Mouse (Mus musculus): ENCODE data around the gene Rnf225. TPM values are rescaled to one million over a fixed set of nuclear protein-coding genes. Genes with fewer than 3 reads are reported as not detected.
A peak's percentile ranks its signal among the peaks of the same experiment; 100 is the strongest.
"Not testable (repeated sequence)": the region's sequence is repeated elsewhere in the genome, so short reads cannot be mapped to it uniquely, and the experiment has no call there.

Rnf225 gene
- 0.95 and 1.0 TPM in 2 replicates for polyA plus RNA-seq (2016; fragmentation: Nextera tagmentation; extraction: Ambion mirVana)

DNA sequence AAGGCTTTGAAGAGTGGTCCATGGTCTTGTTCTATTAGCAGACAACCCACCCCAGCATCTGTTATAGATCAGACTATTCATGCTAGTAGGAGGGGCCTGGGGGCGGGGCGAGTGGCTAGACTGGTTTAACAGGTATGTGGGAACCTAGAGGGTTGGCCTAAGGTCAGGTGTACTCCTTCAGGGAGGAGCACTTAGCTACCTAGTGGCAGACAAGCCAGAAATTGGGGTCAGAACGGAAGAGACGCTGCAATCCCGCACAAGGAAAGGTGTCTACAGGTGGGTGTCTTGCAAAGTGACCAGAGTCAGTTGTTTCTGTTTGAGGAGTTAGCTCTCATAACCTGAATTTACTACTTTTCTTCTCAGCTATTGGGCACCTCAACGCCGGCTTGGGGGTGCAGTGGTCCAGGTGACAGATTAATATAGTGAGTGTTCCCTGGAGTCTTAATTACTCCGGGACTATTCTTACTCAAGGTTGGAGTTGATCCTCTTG is at the start of gene Rnf225:
Gene Rnf225 (plus strand): TSS at position 226 of the 490 bp plus-strand sequence.
- Histone ChIP-seq H3K9me3 (no peaks in the 10 kb centered on the region), H3K36me3 (peaks cover 46% of the 10 kb centered on the region), H3K27me3 (peaks cover 34% of the 10 kb centered on the region), H3K27ac (no peak within 1 kb of the TSS), H3K4me3 (peak within 1 kb of the TSS; percentile 31), H3K4me2 (replicated peaks) (peak within 1 kb of the TSS; percentile 56), H3K9ac (peak within 1 kb of the TSS; percentile 52), H3K4me1 (peaks cover 17% of the 10 kb centered on the region)
- ATAC-seq (ENCODE audit: insufficient number of reproducible peaks, insufficient read depth, low FRiP score, low TSS enrichment) = no peak
- 19% methylated on average over 8 of the region's 8 CpGs for WGBS

DNA sequence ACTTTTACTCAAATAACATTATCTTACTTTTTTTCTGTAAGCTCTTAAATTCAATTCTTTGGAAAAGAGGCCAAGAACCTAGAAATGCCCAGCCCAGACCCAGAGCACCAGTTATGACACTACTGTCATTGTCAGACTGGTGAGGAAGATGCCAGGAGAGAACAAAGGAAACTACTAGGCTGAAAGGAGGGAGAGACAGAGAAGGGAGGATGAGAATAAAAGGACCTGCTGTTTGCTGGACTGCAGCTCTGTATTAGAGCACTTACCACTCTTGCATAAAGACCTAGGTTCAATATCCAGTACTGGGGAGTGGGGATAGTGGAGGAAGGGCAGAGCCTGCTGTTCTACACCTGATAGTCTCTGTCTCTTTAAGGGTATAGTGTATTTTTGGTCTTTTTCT is 47.2 kb upstream of the Rnf225 start:
- Histone ChIP-seq H3K36me3 (peaks cover 8% of the 10 kb centered on the region; the same call in 1 of the 2 replicates), H3K27me3 (no peaks in the 10 kb centered on the region), H3K27ac (no peak overlapping the region), H3K9me3 (no peaks in the 10 kb centered on the region), H3K4me3 (no peak overlapping the region), H3K4me1 (0 out of 2 replicates have a peak, but pooled peaks cover 6% of the 10 kb centered on the region), H3K4me2 (replicated peaks) (no peak overlapping the region), H3K9ac (no peak overlapping the region)
- no peak for ATAC-seq (ENCODE audit: insufficient number of reproducible peaks, insufficient read depth, low FRiP score, low TSS enrichment)

DNA sequence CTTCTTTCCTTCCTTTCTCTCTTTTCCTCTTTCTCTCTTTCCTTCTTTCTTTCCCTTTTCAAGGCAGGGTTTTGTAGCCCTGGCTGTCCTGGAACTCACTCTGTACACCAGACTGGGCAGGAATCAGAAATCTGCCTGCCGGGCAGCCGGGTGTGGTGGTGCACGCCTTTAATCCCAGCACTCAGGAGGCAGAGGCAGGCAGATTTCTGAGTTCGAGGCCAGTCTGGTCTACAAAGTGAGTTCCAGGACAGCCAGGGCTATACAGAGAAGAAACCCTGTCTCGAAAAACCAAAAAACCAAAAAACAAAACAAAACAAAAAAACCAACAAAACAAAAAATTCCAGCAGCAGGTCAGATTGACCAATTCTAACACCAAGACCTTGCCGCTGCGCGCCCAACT is 46.7 kb upstream of the Rnf225 start:
- 0 out of 2 replicates have a peak, but pooled peaks have one; percentile 5 for ATAC-seq (ENCODE audit: insufficient number of reproducible peaks, insufficient read depth, low FRiP score, low TSS enrichment)
- WGBS = 44% methylated on average over 8 of the region's 8 CpGs
- H3K4me3 ChIP-seq = peak overlapping the region; percentile 79
- H3K4me2 ChIP-seq (replicated peaks) = peak overlapping the region; percentile 70
- not testable (repeated sequence) for H3K9me3 ChIP-seq, H3K27me3 ChIP-seq, H3K4me1 ChIP-seq, H3K9ac ChIP-seq, H3K27ac ChIP-seq
- peaks cover 12% of the 10 kb centered on the region for H3K36me3 ChIP-seq

DNA sequence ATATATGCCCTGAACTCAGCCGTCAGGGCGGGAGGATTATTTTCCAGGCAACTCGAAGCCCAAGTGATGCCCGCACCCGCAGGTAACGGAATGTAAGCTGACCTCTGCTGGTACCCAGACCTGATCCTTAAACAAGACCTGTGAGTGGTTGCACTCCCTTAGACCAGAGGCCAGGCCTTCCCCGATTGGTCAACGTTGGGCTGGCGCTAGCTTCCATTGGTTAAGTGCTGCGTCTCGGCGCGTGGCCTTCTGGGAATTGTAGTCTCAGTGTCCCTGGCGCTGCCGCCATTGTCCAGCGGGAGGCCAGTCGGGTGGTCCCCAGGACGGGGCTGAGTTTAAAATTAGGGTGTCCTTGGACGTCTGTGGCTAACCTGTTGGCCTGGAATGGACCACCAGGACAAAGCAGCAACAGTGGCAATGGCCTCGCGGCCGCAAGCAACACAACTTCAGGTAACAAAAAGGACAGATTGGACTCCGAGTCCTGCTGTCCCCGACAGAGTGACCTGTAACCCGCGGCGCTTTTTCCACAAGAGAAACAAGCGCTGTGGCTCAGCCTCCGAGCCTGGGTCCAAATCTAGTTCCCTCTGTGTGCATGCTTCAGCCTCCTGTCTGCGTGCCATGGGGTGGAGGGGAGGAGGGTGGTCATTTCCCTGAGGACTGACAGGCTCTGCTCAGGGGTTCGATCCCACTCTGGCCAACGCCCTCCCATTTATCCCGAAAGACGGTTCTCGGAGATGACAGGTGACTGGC is 46.1 kb upstream of the Rnf225 start, which contains the start of gene Zfp128:
Gene Zfp128 (plus strand): TSS at position 267 of the 750 bp plus-strand sequence.
- peaks cover 18% of the 10 kb centered on the region for H3K36me3 ChIP-seq
- H3K4me1 ChIP-seq = 0 out of 2 replicates have a peak, but pooled peaks cover 6% of the 10 kb centered on the region
- ATAC-seq (ENCODE audit: insufficient number of reproducible peaks, insufficient read depth, low FRiP score, low TSS enrichment) = peak; percentile 100
- peak within 1 kb of the TSS; percentile 70 for H3K4me2 ChIP-seq (replicated peaks)
- H3K27me3 ChIP-seq = no peaks in the 10 kb centered on the region
- 2% methylated on average over 35 of the region's 35 CpGs for WGBS
- H3K9me3 ChIP-seq = no peaks in the 10 kb centered on the region
- H3K4me3 ChIP-seq = peak within 1 kb of the TSS; percentile 79
- H3K27ac ChIP-seq = no peak within 1 kb of the TSS
- H3K9ac ChIP-seq = peak within 1 kb of the TSS; percentile 81

DNA sequence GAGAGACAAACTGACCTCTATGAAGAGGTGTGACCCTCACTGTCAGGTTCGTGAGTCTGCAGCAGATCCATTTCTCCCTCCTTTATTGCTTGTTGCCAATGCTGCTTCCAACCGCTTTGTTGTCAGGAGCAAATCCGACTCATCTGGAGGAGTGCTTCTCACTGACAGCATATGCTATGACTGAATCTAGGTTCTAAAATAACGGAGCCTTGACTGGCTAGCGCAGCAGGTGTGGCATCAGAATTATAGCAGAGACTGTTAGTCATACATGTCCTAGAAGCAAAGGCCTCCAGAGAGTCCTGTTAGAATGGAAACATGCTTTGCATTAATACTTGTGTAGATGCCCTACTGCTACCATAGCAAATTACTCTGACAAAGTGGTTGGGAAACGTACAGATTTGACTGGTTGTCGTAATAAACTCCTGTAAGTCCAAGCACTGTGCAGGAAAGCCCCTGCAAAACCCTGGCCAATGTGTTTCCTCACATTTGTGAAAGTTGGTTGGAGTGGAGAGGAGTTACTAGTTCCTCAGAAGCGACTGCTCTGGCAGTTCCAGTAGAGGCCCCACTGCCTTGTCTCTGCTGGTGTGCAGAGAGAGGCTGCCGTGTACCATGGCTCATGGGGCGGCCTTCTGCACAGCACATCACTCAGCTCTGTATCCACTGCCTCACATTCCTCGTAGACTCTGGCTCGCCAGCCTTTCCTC is 40.5 kb upstream of the Rnf225 start:
- WGBS = 92% methylated on average over 12 of the region's 12 CpGs

DNA sequence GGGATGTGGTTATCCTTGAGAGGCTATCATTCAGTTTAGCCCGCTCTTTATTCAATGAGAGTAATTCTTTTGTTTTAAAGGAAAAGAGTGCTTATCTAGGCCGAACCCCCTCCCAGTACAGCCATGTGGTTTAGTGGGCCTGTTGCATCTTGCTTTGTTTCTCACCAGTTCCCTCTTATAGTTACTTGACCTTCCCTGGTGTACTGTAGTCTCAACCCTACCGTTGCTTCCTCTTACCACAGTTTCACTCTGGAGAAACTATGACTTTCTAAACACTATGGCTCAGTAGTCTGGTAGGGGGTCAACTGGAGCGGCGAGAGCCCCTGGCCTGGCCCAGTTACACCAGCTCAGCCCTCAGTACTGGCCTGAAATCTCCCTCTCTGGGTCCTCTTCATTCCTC is 39.6 kb upstream of the Rnf225 start:
- H3K27ac ChIP-seq = no peak overlapping the region
- no peak overlapping the region for H3K4me2 ChIP-seq (replicated peaks)
- H3K4me3 ChIP-seq = no peak overlapping the region
- ATAC-seq (ENCODE audit: insufficient number of reproducible peaks, insufficient read depth, low FRiP score, low TSS enrichment) = no peak
- H3K4me1 ChIP-seq = no peaks in the 10 kb centered on the region
- H3K36me3 ChIP-seq = peaks cover 75% of the 10 kb centered on the region
- no peaks in the 10 kb centered on the region for H3K9me3 ChIP-seq
- WGBS = 95% methylated on average over 5 of the region's 5 CpGs
- no peaks in the 10 kb centered on the region for H3K27me3 ChIP-seq
- H3K9ac ChIP-seq = no peak overlapping the region

More for the DNA sequence above, 40.5 kb upstream of the Rnf225 start:
- 0 out of 2 replicates have a peak, but pooled peaks cover 5% of the 10 kb centered on the region for H3K4me1 ChIP-seq
- H3K36me3 ChIP-seq = peaks cover 67% of the 10 kb centered on the region
- ATAC-seq (ENCODE audit: insufficient number of reproducible peaks, insufficient read depth, low FRiP score, low TSS enrichment) = no peak
- H3K9me3 ChIP-seq = no peaks in the 10 kb centered on the region
- no peaks in the 10 kb centered on the region for H3K27me3 ChIP-seq
- no peak overlapping the region for H3K4me2 ChIP-seq (replicated peaks)
- no peak overlapping the region for H3K27ac ChIP-seq
- no peak overlapping the region for H3K9ac ChIP-seq
- H3K4me3 ChIP-seq = no peak overlapping the region

DNA sequence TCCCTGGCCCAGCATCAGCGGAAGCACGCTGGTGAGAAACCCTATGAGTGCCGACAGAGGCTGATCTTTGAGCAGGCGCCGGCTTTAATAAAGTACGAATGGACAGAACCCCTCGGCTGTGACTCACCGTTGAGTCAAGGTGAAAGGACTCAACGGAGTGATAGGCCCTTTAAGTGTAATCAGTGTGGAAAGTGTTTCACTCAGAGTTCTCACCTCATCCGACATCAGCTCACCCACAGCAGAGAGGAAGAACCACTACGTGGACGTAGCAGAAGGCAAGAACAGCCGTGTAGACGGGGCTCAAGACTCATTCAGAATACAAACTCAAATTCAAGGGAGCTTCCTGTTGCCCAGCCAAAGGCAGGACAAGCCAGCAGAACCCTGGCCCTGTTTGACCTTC is 36.3 kb upstream of the Rnf225 start:
- WGBS = 93% methylated on average over 14 of the region's 14 CpGs
- peaks cover 59% of the 10 kb centered on the region for H3K36me3 ChIP-seq

DNA sequence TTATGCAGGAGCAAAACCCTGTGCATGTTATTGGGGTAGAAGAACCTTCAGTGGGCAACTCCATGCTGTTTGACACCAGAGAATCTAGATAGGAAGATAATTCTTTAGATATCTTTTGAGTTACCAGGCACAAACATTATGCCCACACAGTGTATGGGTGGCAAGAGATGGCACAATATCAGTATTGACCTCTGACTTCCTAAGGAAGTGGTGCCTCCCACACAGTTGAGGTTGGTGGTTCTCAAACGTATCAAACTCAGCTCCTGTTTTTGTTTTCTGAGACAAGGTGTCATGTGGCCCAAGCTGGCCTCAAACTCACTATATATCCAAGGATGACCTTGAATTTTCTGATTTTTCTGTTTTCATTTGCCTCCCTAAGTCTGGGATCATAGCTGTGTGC is 35.9 kb upstream of the Rnf225 start:
- no peak overlapping the region for H3K27ac ChIP-seq
- peaks cover 55% of the 10 kb centered on the region for H3K36me3 ChIP-seq
- WGBS = 64% methylated on average over 1 of the region's 1 CpGs

More for the DNA sequence above, 36.3 kb upstream of the Rnf225 start:
- H3K9me3 ChIP-seq = no peaks in the 10 kb centered on the region
- no peaks in the 10 kb centered on the region for H3K27me3 ChIP-seq
- H3K4me2 ChIP-seq (replicated peaks) = no peak overlapping the region
- H3K27ac ChIP-seq = no peak overlapping the region
- no peak overlapping the region for H3K4me3 ChIP-seq
- no peak overlapping the region for H3K9ac ChIP-seq
- no peak for ATAC-seq (ENCODE audit: insufficient number of reproducible peaks, insufficient read depth, low FRiP score, low TSS enrichment)
- no peaks in the 10 kb centered on the region for H3K4me1 ChIP-seq

DNA sequence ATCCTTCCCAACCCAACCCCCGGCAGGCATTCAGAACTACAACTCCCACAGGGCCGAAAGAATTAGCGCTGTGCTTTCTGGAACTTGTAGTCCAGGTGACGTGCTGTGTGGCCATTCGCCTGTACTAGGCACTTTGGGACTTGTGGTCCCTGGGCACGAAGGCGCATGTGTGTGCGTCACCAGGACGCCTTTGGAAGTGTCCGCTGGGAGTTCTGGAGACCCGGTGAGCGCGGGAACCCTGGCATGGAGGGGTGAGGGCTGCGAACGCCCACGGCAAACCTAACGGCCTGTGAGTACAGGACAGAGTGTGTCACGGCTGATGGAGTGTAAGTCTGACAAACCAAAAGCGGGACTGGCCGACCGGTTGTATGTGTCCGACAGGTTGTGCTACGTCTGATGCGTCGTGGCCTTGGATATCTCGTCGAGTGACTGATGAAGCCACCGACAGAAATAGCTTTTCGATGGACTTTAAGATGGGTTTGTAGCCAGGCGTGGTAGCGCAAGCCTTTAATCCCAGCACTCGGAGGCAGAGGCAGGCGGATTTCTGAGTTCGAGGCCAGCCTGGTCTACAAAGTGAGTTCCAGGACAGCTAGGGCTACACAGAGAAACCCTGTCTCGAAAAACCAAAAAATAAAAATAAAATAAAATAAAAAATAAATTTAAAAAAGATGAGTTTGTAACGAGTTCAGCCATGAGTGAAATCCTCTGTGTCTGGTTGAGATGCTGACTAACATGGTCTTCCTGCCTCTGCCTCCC is 29.4 kb upstream of the Rnf225 start, which contains the start of gene Zscan22:
Gene Zscan22 (plus strand): TSS at position 161 of the 756 bp plus-strand sequence.
- Histone ChIP-seq H3K9me3 (no peaks in the 10 kb centered on the region), H3K4me3 (peak within 1 kb of the TSS; percentile 51), H3K4me2 (replicated peaks) (peak within 1 kb of the TSS; percentile 47), H3K4me1 (0 out of 2 replicates have a peak, but pooled peaks cover 6% of the 10 kb centered on the region), H3K27me3 (no peaks in the 10 kb centered on the region), H3K9ac (peak within 1 kb of the TSS; percentile 49), H3K27ac (no peak within 1 kb of the TSS), H3K36me3 (peaks cover 10% of the 10 kb centered on the region; the same call in 1 of the 2 replicates)
- WGBS = 6% methylated on average over 36 of the region's 36 CpGs
- ATAC-seq (ENCODE audit: insufficient number of reproducible peaks, insufficient read depth, low FRiP score, low TSS enrichment) = peak; percentile 98

More for the DNA sequence above, 35.9 kb upstream of the Rnf225 start:
- Histone ChIP-seq H3K4me3 (no peak overlapping the region), H3K9me3 (no peaks in the 10 kb centered on the region), H3K4me2 (replicated peaks) (no peak overlapping the region), H3K9ac (no peak overlapping the region), H3K27me3 (no peaks in the 10 kb centered on the region), H3K4me1 (no peaks in the 10 kb centered on the region)
- no peak for ATAC-seq (ENCODE audit: insufficient number of reproducible peaks, insufficient read depth, low FRiP score, low TSS enrichment)

DNA sequence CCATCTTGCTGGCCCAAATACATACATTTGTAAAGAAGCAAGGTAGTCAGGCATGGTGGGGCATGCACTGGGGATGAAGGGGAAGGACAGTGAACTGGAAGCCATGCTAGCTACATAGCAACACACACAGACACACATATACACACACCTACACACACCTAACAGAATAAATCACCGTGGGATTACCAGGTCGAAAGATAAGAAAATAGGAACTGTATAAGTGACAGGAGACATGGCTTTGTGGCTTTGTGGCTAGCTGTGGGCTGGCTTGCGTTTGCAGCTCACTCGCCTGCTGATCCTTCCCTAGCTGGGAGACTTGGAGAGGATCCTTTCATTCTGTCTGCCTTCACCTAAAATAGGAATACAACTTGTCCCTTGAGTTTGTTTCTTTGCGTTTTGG is 25.7 kb upstream of the Rnf225 start:
- H3K4me1 ChIP-seq = 0 out of 2 replicates have a peak, but pooled peaks cover 6% of the 10 kb centered on the region

DNA sequence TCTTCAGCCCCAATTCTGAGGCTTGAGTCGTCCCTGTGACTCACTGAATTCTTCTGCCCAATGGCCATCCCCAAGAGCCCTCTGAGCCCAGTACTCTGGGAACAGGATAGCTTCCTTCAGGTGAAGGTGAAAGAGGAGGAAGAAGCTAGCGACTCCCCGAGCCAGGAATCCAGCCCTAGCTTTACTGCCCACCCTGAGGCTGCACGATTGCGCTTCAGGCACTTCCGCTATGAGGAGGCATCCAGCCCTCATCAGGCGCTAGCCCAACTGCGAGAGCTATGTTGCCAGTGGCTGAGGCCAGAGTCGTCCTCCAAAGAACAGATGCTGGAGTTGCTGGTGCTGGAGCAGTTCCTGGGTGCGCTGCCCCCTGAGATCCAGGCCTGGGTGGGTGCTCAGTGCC is 23.6 kb upstream of the Rnf225 start:
- no peaks in the 10 kb centered on the region for H3K27me3 ChIP-seq
- ATAC-seq (ENCODE audit: insufficient number of reproducible peaks, insufficient read depth, low FRiP score, low TSS enrichment) = no peak
- no peak overlapping the region for H3K4me2 ChIP-seq (replicated peaks)
- H3K27ac ChIP-seq = no peak overlapping the region
- no peak overlapping the region for H3K9ac ChIP-seq
- WGBS = 49% methylated on average over 10 of the region's 10 CpGs
- H3K4me3 ChIP-seq = peak overlapping the region; percentile 17; the same call in 1 of the 2 replicates
- peaks cover 59% of the 10 kb centered on the region for H3K36me3 ChIP-seq
- no peaks in the 10 kb centered on the region for H3K9me3 ChIP-seq
- H3K4me1 ChIP-seq = 0 out of 2 replicates have a peak, but pooled peaks cover 3% of the 10 kb centered on the region

More for the DNA sequence above, 25.7 kb upstream of the Rnf225 start:
- ATAC-seq (ENCODE audit: insufficient number of reproducible peaks, insufficient read depth, low FRiP score, low TSS enrichment) = no peak
- Histone ChIP-seq H3K9me3 (no peaks in the 10 kb centered on the region), H3K4me3 (no peak overlapping the region), H3K27me3 (no peaks in the 10 kb centered on the region), H3K9ac (no peak overlapping the region), H3K27ac (no peak overlapping the region), H3K4me2 (replicated peaks) (no peak overlapping the region), H3K36me3 (peaks cover 38% of the 10 kb centered on the region)
- WGBS = 92% methylated on average over 5 of the region's 5 CpGs

Measured in embryonic facial prominence, embryonic 12.5 days (tissue).